Mouse (Mus musculus): ENCODE results near the gene Plcb4. TPM values are rescaled to one million over a fixed set of nuclear protein-coding genes. Genes with fewer than 3 reads are reported as not detected.

The Plcb4 gene
- polyA plus RNA-seq, 1 experiment from 2014 or later, result 18.6 TPM

- peak overlapping the region; percentile 75 for H3K4me2 ChIP-seq (replicated peaks)
- H3K9me3 ChIP-seq, result no peaks in the 10 kb centered on the region
- 5% methylated on average over 19 of the region's 19 CpGs for WGBS
- no peaks in the 10 kb centered on the region for H3K36me3 ChIP-seq
- H3K27me3 ChIP-seq, result peaks cover 31% of the 10 kb centered on the region
- H3K9ac ChIP-seq (replicated peaks), result peak overlapping the region; percentile 37
- peak; percentile 80 for ATAC-seq (replicated peaks)
- H3K4me1 ChIP-seq, result peaks cover 20% of the 10 kb centered on the region
- H3K27ac ChIP-seq (replicated peaks), result no peak overlapping the region
- peak overlapping the region; percentile 43 for H3K4me3 ChIP-seq
Observed at GRCm38 (mm10) chr2:136057861-136058331, 399.1 kb downstream of the Plcb4 start.

GRCm38 (mm10) chr2:136058398-136058797 lies 399.6 kb downstream of the Plcb4 start:
- peak; percentile 32; the same call in 1 of the 2 replicates for ATAC-seq (replicated peaks)
- peak overlapping the region; percentile 37; the same call in 1 of the 2 replicates for H3K9ac ChIP-seq (replicated peaks)
- H3K4me1 ChIP-seq, result peaks cover 20% of the 10 kb centered on the region
- peak overlapping the region; percentile 43 for H3K4me3 ChIP-seq
- 2% methylated on average over 7 of the region's 7 CpGs for WGBS
- peak overlapping the region; percentile 75 for H3K4me2 ChIP-seq (replicated peaks)
- no peak overlapping the region for H3K27ac ChIP-seq (replicated peaks)
- H3K36me3 ChIP-seq, result no peaks in the 10 kb centered on the region
- peaks cover 31% of the 10 kb centered on the region for H3K27me3 ChIP-seq
- no peaks in the 10 kb centered on the region for H3K9me3 ChIP-seq

GRCm38 (mm10) chr2:136059029-136059669 lies 400.3 kb downstream of the Plcb4 start:
- H3K27me3 ChIP-seq, result peaks cover 31% of the 10 kb centered on the region
- no peaks in the 10 kb centered on the region for H3K36me3 ChIP-seq

More at GRCm38 (mm10) chr2:136059029-136059669, 400.3 kb downstream of the Plcb4 start:
- WGBS, result 1% methylated on average over 37 of the region's 37 CpGs
- no peaks in the 10 kb centered on the region for H3K9me3 ChIP-seq
- H3K4me2 ChIP-seq (replicated peaks), result peak overlapping the region; percentile 75
- 0 out of 2 replicates have a peak overlapping the region, but pooled peaks have one; percentile 20 for H3K9ac ChIP-seq (replicated peaks)
- no peak overlapping the region for H3K27ac ChIP-seq (replicated peaks)
- peaks cover 20% of the 10 kb centered on the region for H3K4me1 ChIP-seq
- peak overlapping the region; percentile 43 for H3K4me3 ChIP-seq
- peak; percentile 52 for ATAC-seq (replicated peaks)
